Mouse (Mus musculus) olfactory bulb, adult 2 months (tissue): ENCODE results near the gene Snph.

Source experiments
- CTCF ChIP-seq: fragments of 200-500 bp; IDR thresholded peaks from 2 replicates; pipeline ENCODE4 v1.5.1; 2012; ENCODE audit warnings: low read depth, mild to moderate bottlenecking, low read length, moderate library complexity; ENCODE audit not compliant: insufficient read depth
- POLR2A ChIP-seq: fragments of 200-500 bp; IDR thresholded peaks from 2 replicates; pipeline ENCODE4 v1.6.1; 2012; ENCODE audit warnings: mild to moderate bottlenecking, low read depth, low read length, moderate library complexity; ENCODE audit not compliant: insufficient read depth

GRCm38 (mm10) chr2:151636015-151636402, 3.6 kb upstream of the Snph start:
- TF ChIP-seq POLR2A: no peak
- TF ChIP-seq CTCF: no peak
